Mouse (Mus musculus) mesoderm, embryonic 11.5 days (tissue): ENCODE results near the gene Kcnab2.

Source experiments
- DNase-seq: peaks from one replicate; pipeline ENCODE4 v3.0.0-alpha.2; 2012; ENCODE audit warnings: low read depth, low spot score

The Kcnab2 gene

DNA sequence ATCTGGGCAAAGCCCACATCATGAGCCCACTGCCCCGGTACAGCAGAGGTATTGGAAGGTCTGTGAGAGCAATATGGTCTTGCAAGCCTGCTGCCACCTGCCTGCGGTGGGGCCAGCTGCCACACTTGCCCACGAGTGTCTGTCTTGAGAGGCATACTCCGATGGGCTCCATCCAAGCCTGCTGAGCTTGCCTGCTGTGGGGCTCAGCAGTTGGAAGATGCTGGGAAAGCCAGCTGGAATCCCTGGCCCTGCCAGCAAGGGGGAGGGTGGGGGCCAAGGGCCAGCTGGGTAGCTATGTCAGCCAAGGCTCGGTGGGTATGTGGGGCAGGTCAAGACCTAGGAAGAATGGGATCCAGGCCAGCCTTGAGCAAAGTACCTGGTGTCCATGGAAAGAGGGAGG, 85.5 kb downstream of the Kcnab2 start:
- no peak for DNase-seq

DNA sequence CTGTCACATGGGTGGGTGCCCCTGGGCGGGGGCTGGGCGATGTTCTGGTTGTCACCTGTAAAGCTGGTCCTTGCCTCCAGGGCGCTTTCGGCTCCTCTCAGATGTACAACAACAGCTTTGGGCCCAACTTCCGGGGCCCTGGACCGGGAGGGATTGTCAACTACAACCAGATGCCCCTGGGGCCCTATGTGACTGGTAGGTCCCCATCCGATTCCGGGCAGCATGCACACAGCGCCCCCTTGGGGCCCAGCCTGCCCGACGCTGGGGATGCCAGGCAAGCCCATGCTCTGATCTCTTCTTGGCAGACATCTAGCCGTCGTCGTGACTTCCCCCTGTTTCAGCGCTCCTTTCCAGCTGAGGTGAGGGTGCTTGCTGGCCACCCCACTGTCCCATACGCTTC, 92.0 kb downstream of the Kcnab2 start:
- DNase-seq, result no peak

DNA sequence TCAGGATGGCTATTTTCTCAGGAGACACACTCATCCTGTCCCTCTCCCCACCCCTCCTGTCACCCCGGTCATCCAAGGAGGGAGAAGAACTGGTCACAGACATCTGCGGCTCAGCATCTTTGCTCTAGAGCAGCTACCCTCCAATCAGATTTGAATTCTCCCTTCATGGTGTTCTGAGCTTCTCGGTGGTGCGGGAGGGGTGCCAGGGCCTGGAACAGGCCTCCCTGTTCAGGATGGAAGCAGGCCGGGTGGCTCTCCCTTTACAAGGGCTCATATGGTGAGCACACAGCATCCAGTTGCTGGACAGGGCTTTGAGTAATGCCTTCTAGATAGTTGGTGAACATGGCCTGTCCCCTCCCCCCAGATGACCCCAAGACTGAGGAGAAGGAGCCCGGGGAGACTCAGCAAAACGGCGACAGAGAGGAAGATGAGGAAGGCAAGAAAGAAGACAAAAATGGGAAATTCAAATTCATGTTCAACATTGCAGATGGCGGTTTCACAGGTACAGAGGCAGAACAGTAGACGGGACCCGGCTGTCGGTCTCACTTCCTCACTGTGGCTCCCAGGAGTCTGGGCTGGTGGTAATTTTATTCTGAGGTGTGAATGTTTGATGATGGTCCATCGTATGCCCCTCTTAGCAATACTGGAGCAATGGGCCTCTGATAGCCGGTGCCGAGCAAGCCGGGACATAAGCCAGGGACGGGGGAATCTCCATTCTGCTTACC, 95.0 kb downstream of the Kcnab2 start:
- no peak for DNase-seq

DNA sequence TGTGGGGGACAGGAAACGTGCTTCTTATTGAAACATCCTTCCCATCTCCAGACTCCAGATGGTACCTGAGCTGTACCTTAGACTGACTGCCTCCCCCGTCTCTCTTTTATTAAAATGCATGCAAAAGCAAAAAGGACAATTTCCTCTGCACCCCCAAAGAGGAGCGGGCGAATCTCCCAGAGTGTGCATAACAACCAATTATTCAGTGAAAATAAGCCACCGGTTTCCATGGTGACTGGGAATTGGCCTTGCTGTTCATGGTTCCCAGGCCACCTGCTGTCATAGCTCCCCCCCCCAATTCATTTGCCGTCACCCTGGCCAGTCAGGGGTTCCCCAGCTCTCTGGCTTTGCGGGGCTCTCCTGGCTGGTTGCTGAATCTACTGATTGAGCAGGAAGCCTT, 112.4 kb downstream of the Kcnab2 start:
- no peak for DNase-seq

DNA sequence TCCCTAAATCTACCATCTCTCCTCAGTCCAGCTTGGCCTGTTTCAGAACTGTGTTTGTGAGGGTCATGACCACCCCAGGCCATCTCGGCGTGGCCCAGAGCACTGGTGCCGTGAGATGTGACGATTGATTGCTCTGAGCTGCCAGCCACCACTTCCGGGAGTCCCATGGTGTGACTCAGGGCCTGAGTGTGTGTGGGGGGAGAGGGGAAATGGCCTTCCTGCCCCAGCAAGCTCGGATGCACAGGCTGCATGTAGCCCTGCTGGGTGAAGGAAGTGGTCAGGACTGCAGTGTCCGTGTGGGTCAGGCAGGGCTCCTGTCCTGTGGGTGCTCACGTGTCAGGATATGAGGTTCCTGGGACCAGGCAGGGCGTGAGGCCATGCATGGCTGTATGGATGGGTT, 115.5 kb downstream of the Kcnab2 start:
- DNase-seq, result no peak

DNA sequence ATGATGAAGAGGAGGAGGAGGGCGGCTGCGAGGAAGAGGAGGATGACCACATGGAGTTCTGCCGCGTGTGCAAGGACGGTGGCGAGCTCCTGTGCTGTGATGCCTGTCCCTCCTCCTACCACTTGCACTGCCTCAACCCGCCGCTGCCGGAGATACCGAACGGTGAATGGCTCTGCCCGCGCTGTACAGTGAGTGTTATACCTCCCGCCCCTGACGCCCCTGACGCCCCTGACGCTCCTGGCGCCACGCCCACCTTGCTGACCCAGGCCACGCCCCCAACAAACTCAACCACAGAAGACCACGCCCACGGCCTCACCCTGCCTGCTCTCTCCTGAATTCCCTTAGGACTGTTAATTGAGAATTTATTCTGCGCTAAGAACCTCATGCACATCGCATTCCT, 116.8 kb downstream of the Kcnab2 start:
- DNase-seq, result peak; percentile 71

DNA sequence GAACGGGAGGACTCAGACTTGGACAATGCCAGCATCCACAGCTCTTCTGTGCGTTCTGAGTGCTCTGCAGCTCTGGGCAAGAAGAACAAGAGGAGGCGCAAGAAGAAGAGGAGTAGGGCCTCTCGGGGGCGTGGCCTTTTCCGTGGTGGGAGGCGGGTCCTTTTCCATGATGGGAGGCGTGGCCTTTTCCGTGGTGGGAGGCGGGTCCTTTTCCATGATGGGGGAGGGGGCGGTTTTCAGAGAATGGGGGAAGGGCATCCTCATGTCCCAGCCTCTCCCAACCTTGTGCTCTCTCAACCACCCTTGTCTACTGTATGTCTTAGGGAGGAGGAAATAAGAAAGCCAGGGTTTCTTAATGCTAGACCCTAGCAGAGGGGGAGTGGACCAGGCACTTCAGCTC, 118.0 kb downstream of the Kcnab2 start:
- DNase-seq, result no peak

DNA sequence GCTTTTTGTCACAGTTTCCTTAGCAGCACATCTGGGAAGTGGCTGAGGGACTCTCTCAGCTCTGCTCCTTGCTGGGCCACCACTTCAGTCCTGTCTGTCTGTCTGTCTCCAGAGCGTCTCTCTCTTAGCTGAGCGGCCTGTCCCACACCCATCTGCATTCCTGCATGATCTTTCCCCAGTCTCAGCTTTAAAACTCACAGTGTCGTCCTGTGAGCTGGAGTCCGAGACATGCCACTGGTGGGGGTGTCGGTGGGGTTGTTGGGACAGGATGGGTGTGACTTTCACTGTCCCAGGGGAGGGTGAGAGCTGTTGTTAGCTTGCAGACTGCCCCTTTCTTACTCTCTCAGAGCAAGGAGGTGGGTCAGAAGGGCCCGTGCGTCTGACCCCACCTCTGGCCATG, 122.0 kb downstream of the Kcnab2 start:
- DNase-seq, result no peak

DNA sequence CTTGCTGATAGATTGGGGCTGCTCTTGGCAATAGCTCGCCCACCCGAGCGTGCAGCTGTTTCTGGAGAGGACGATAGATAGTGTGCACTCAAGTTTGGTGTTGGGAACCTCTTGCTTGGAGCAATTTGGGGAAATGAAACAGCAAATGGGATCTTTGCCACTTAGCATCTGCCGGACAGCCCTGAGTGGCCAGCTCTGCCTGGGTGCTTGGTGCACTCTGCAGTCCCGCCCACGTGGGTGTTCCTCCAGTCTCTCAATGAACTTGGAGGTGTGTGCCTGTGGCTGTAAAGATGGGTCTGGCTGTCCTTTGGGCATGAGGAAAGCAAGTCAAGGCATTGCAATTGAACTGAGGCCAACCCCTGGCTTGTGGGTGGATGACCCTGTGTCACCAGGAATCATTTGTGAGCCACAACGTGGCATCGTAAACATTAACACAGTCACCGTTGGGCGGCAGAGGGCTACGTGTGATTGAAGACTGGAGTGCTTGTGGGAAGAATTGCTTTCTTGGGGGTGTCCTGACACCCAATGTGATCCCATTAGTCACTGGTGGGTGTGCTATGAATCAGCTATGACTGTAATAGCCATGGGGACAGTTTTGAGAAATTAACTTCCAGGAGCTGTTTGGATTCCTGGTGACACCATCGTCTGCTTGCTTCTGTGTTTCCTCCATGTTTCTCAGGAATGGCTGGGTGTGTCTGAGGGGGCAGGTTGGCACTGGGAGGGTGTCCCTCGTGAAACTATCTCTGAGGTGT, 123.6 kb downstream of the Kcnab2 start:
- no peak for DNase-seq

DNA sequence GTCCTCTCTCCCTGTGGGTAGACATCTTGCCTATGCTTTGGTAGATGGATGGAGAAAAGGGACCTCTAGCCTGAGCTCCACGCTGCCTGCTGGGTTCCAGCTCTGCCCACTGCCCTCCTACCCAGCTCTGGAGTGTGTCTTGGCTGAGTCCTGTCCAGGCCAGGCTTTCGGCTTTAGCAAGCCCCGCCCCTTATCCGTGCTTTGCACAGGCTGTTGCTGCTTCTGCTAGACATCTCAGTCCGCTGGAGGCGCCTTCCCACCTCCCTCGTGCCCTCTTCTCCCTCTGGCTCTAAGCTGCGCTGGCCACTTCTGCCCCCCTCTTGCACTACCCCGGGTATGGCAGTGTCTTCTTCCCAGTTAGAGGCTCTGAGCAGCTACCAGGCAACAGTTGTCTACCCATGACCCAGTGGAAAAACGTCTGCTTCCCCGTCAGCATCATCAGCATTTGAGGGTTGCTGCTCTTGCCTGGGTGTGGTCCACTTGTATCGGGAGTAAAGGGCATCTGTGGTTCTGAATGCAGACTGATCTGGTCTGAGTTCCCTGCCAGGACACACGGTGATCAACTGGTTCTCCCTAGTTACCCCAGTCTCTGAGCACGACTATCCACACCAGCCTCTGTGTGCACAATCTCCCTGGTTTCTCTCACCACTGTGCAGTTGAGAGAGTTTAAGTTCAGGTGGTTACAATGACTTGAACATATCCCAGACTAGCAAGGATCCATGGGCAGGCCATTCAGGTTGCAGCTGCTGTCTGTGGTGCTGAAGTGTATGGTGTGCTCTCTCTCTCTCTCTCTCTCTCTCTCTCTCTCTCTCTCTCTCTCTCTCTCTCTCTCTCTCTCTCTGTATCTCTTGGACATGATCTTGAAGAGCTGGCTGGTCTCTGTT, 126.0 kb downstream of the Kcnab2 start:
- DNase-seq, result peak; percentile 64

DNA sequence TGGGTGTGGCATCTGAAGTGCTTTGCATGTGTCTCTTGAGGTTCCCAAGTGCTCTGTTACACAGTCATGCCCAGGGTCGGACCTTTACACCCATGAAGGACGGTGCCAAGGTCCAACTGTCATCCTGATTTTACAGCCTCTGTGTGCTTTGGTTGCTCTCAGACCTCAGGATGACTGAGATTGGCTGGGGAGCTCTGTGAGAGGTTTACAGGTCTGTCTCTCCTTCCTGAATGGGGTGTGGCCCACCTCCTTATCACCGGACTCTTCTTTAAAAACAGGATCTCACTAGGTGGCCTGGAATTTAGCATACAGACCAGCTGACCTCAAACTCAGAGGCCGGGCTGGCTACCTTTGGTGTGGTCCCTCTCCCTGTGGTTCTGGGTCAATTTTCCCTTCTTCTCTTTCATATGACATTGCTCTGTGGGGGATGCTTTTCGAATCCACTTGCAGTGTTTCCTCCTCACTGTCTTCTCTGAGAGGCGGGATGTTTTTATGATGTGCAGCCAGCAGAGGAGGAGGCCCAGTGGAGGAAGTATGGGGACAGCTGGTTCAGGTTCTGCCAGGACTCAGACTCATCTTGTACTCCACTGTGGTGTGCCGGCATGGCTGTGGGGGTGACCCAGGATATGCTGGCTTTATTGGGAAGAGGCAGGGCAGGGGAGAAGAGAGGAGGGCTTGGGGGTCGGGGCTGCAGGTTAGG, 126.8 kb downstream of the Kcnab2 start:
- DNase-seq, result no peak

DNA sequence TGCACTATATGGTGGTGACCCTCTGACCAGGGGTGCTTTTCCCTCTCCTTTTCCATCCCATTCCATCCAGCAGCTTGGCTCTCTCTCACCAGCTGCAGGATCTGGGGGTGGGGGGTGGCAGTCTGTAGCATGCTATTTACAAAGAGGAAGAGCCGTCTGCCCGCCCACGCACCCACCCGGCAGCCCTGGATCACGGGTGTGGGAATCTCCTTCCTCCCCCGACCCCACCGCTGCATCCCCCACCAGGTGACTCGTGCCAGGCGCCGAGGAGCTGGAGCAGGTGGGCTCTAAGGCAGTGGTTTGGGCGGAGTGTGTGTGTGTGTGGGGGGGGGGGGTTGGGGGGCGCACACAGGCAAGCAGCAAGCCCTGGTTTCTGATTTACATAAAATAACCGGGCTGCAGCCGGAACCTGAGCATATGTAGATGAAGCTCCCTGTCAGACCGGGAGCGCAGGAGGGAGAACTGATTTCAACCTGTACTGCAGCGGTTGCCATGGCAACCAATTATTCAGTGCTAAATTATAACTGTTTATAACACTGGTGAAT, 127.8 kb downstream of the Kcnab2 start:
- peak; percentile 65 for DNase-seq

DNA sequence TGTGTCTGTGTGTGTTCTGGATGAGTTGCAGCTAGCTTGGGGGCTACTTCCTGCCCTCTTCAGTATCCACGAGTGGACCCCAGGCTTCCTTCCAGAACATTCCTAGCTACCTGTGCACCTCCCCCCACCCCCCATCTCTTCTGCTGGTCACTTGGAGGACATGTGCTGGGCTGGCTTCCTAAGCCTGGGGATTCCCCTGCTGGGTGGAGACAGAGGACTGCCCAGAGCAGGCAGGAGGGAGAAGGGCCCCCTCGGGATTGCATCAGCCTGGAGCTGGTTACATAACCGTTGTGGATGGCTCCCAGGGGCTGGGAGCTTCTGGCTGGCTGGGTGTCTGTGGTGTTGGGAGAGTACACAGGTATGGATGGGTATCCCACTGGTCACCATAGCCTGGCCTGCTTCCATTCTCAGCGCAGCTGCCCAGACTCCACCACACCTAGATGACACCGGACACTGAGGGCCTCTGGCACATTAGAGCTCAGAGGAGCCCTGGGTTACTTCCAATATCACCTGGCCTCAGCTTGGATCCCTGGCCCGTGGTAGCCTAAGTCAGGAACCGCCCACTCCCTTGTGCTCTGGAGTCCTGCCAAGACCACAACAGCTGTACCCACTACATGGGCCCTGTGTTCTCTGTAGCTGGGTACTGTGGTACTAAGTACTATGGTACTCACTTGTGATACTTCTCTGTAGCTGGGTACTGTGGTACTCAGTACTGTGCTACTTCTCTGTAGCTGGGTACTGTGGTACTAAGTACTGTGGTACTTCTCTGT, 132.4 kb downstream of the Kcnab2 start:
- DNase-seq, result no peak

DNA sequence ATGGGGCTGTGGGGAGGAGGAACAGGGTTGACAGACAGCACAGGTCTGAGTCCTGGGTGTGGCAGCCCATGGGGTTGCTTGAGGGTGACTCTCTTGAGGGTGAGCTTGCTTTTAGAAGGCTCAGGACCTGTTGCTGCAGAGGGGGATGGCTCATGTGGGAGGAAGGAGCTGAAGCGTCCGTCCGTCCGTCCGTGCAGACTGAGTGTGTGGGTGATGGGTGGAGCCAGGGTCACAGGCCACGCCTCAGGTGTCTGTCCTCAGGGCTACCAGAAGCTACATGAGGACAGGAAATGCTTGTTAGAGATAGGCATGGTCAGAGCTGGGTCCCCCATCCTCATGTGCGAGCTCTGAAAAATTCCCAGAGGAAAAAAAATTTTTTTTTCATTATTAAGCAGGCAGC, 133.0 kb downstream of the Kcnab2 start:
- no peak for DNase-seq

DNA sequence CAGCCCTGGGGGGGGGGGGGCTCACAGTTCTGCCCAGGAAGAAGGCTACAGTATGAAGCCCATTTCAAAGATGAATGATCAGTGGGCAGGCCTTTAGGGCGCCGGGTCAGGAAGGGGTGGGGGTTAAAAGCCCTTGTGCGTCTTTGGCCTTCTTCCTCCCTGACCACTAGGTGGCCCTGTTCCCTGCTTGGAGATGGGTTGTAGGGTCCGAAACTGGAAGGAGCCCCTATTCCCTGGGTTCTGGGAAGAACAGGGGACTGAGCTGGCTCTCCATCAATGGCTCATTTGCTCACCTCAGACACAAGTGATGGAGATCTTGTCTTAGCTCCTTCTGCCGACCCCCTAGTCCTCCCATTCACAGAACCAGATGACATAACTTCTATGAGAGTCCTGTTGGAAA, 134.4 kb downstream of the Kcnab2 start:
- peak; percentile 55 for DNase-seq
